Mouse (Mus musculus) lung, embryonic 14.5 days (tissue): ENCODE results near the gene Rrp36. TPM values are rescaled to one million over a fixed set of nuclear protein-coding genes. Genes with fewer than 3 reads are reported as not detected.

ENCODE experiments used
- ATAC-seq: fragments of 200-750 bp; cut with Nextera tagmentation; 2 replicates; pipeline ENCODE4 v1.8.0; 2017; ENCODE audit warnings: mild to moderate bottlenecking, moderate TSS enrichment, moderate library complexity; ENCODE audit not compliant: insufficient read depth
- DNase-seq: peaks from one replicate; pipeline ENCODE4 v3.0.0-alpha.2; 2015
- H3K27ac ChIP-seq: fragments of 300-500 bp; sonication (generic); 2 replicates; pipeline ENCODE4 v1.5.1; 2014; ENCODE audit warnings: low read depth, mild to moderate bottlenecking, moderate library complexity
- H3K27me3 ChIP-seq: fragments of 300-500 bp; sonication (generic); 2 replicates; pipeline ENCODE4 v1.6.1; 2014; ENCODE audit warnings: low read length, control low read depth; ENCODE audit not compliant: insufficient read depth
- H3K36me3 ChIP-seq: fragments of 300-500 bp; sonication (generic); 2 replicates; pipeline ENCODE4 v1.6.1; 2014; ENCODE audit warnings: control low read depth; ENCODE audit not compliant: insufficient read depth
- H3K4me1 ChIP-seq: fragments of 300-500 bp; sonication (generic); 2 replicates; pipeline ENCODE4 v1.6.1; 2014; ENCODE audit warnings: antibody characterized with exemption, control low read depth; ENCODE audit not compliant: insufficient read depth
- H3K4me2 ChIP-seq: fragments of 300-500 bp; sonication (generic); 2 replicates; pipeline ENCODE4 v1.6.1; 2014; ENCODE audit warnings: mild to moderate bottlenecking
- H3K4me3 ChIP-seq: fragments of 300-500 bp; sonication (generic); 2 replicates; pipeline ENCODE4 v1.5.1; 2014; ENCODE audit warnings: low read depth, low read length
- H3K9ac ChIP-seq: fragments of 300-500 bp; sonication (generic); 2 replicates; pipeline ENCODE4 v1.6.1; 2014
- H3K9me3 ChIP-seq: fragments of 300-500 bp; sonication (generic); 2 replicates; pipeline ENCODE4 v1.6.1; 2016; ENCODE audit warnings: low read depth, low read length, control low read depth
- CTCF ChIP-seq: IDR thresholded peaks from 2 replicates; pipeline ENCODE4 v1.5.1; 2016; ENCODE audit warnings: antibody characterized with exemption, low read depth
- WGBS: fragments of 180-500 bp; shearing (Covaris S2); extraction: QIAGEN DNeasy Blood & Tissue Kit; methylation state at CpG from one replicate; pipeline ENCODE4 v1.1.7; 2014; 5-methylcytosine and 5-hydroxymethylcytosine counted together
- polyA plus RNA-seq: library from polyadenylated mRNA; unstranded; fragments of >200 nt; fragmentation: Nextera tagmentation; extraction: Ambion mirVana; gene quantifications from 2 replicates; pipeline ENCODE4 v1.2.1, GENCODE M21; 2014

Gene Rrp36
- polyA plus RNA-seq, 1 experiment from 2014 or later, result 48.5 TPM

GRCm38 (mm10) chr17:46656054-46656453 is 18.1 kb downstream of the Rrp36 start:
- DNase-seq, result no peak
- Histone ChIP-seq H3K9me3 (no peaks in the 10 kb centered on the region), H3K36me3 (peaks cover 87% of the 10 kb centered on the region), H3K4me2 (no peak overlapping the region), H3K9ac (no peak overlapping the region), H3K27me3 (no peaks in the 10 kb centered on the region), H3K4me1 (peaks cover 7% of the 10 kb centered on the region), H3K4me3 (no peak overlapping the region), H3K27ac (no peak overlapping the region)
- TF ChIP-seq CTCF, result no peak
- ATAC-seq, result no peak
- 60% methylated on average over 6 of the region's 6 CpGs for WGBS

GRCm38 (mm10) chr17:46651755-46652547 is 22.2 kb downstream of the Rrp36 start:
- DNase-seq, result no peak
- H3K4me1 ChIP-seq, result peaks cover 8% of the 10 kb centered on the region
- H3K4me2 ChIP-seq, result peak overlapping the region; percentile 88
- 60% methylated on average over 20 of the region's 20 CpGs for WGBS
- no peaks in the 10 kb centered on the region for H3K9me3 ChIP-seq
- H3K4me3 ChIP-seq, result peak overlapping the region; percentile 75
- H3K36me3 ChIP-seq, result peaks cover 61% of the 10 kb centered on the region
- no peak overlapping the region; the same call in 1 of the 2 replicates for H3K27ac ChIP-seq
- H3K9ac ChIP-seq, result peak overlapping the region; percentile 89
- TF ChIP-seq CTCF, result no peak
- H3K27me3 ChIP-seq, result no peaks in the 10 kb centered on the region
- no peak for ATAC-seq

- no peak for ATAC-seq
- WGBS, result 65% methylated on average over 17 of the region's 17 CpGs
- Histone ChIP-seq H3K4me1 (peaks cover 12% of the 10 kb centered on the region), H3K4me3 (peak overlapping the region; percentile 75), H3K27ac (peak overlapping the region; percentile 98), H3K9me3 (no peaks in the 10 kb centered on the region), H3K9ac (peak overlapping the region; percentile 89), H3K4me2 (peak overlapping the region; percentile 88), H3K36me3 (peaks cover 55% of the 10 kb centered on the region), H3K27me3 (no peaks in the 10 kb centered on the region)
- no peak for TF ChIP-seq CTCF
- DNase-seq, result no peak
Measured at GRCm38 (mm10) chr17:46651292-46651691, 22.9 kb downstream of the Rrp36 start.

GRCm38 (mm10) chr17:46650232-46651031 is 23.7 kb downstream of the Rrp36 start, which contains the start of gene Cul7:
Cul7 (plus strand) TSS chr17:46650337.
- ATAC-seq (peak; percentile 95), DNase-seq (peak; percentile 97)
- peaks cover 12% of the 10 kb centered on the region for H3K4me1 ChIP-seq
- no peaks in the 10 kb centered on the region for H3K9me3 ChIP-seq
- TF ChIP-seq CTCF, result no peak
- peak within 1 kb of the TSS; percentile 89 for H3K9ac ChIP-seq
- under 1% methylated on average over 56 of the region's 58 CpGs for WGBS
- peaks cover 46% of the 10 kb centered on the region for H3K36me3 ChIP-seq
- peak within 1 kb of the TSS; percentile 88 for H3K4me2 ChIP-seq
- no peaks in the 10 kb centered on the region for H3K27me3 ChIP-seq
- H3K27ac ChIP-seq, result peak within 1 kb of the TSS; percentile 98
- peak within 1 kb of the TSS; percentile 75 for H3K4me3 ChIP-seq

- no peak for DNase-seq
Measured at GRCm38 (mm10) chr17:46649811-46650210, 24.3 kb downstream of the Rrp36 start.

GRCm38 (mm10) chr17:46648436-46648835 is 25.7 kb downstream of the Rrp36 start:
- ATAC-seq, result no peak
- 92% methylated on average over 9 of the region's 9 CpGs for WGBS

More at GRCm38 (mm10) chr17:46649811-46650210, 24.3 kb downstream of the Rrp36 start:
- peaks cover 41% of the 10 kb centered on the region for H3K36me3 ChIP-seq
- peaks cover 12% of the 10 kb centered on the region for H3K4me1 ChIP-seq
- peak overlapping the region; percentile 75 for H3K4me3 ChIP-seq
- WGBS, result 25% methylated on average over 15 of the region's 15 CpGs
- H3K27ac ChIP-seq, result peak overlapping the region; percentile 98
- ATAC-seq, result no peak
- peak overlapping the region; percentile 88 for H3K4me2 ChIP-seq
- no peaks in the 10 kb centered on the region for H3K27me3 ChIP-seq
- no peaks in the 10 kb centered on the region for H3K9me3 ChIP-seq
- H3K9ac ChIP-seq, result peak overlapping the region; percentile 89
- no peak for TF ChIP-seq CTCF

GRCm38 (mm10) chr17:46647279-46647678 is 26.9 kb downstream of the Rrp36 start:
- ATAC-seq (no peak), DNase-seq (no peak)
- WGBS, result 85% methylated on average over 7 of the region's 7 CpGs
- no peak for TF ChIP-seq CTCF
- no peak overlapping the region for H3K27ac ChIP-seq
- peaks cover 12% of the 10 kb centered on the region for H3K4me1 ChIP-seq
- H3K27me3 ChIP-seq, result no peaks in the 10 kb centered on the region
- H3K36me3 ChIP-seq, result peaks cover 16% of the 10 kb centered on the region
- H3K9ac ChIP-seq, result no peak overlapping the region
- H3K9me3 ChIP-seq, result no peaks in the 10 kb centered on the region
- H3K4me2 ChIP-seq, result peak overlapping the region; percentile 83
- H3K4me3 ChIP-seq, result 0 out of 2 replicates have a peak overlapping the region, but pooled peaks have one; percentile 79

More at GRCm38 (mm10) chr17:46648436-46648835, 25.7 kb downstream of the Rrp36 start:
- Histone ChIP-seq H3K4me1 (peaks cover 12% of the 10 kb centered on the region), H3K9me3 (no peaks in the 10 kb centered on the region), H3K9ac (no peak overlapping the region), H3K27me3 (no peaks in the 10 kb centered on the region), H3K27ac (no peak overlapping the region), H3K4me3 (no peak overlapping the region), H3K4me2 (no peak overlapping the region), H3K36me3 (peaks cover 28% of the 10 kb centered on the region)
- DNase-seq, result no peak
- no peak for TF ChIP-seq CTCF
